29 mouse cellular contexts compared by ENCODE assay signal in the genomic region with DNA sequence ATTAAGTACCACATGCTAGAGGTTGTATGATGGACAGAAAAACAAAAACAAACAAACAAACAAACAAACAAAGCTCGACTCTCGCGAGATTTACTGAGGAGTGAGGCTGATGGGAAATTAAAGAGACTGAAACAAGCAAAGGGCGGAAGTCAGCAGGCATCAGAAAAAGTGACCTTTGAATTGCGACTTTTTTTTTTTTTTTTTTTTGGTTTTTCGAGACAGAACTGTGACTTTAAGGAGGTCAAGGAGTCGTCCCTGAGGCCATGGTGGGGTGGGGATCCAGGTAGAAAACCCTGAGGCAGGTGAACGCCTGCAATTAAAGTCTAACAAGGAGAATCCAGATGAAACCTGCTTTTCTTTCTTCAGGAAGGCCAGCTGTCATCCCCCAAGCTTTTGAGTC. TPM values are rescaled to one million over a fixed set of nuclear protein-coding genes. Genes with fewer than 3 reads are reported as not detected.
DNase-seq lines count a peak whose midpoint lies in the region; ATAC-seq and TF ChIP-seq lines count a peak whose summit lies in the region.
"Had no signal": no experiment of that assay in that cellular context is flagged by ENCODE, and none has a peak within 500 bp of the region (broad histone marks: within the 10 kb centered on the region; RNA-seq: fewer than 3 reads in every experiment).

No protein-coding gene starts in this region.

- no peak overlapping the region for H3K27ac ChIP-seq in intestine, postnatal 0 days (ENCODE audit: low read depth, low read length)
- H3K27ac ChIP-seq: embryonic facial prominence, embryonic 10.5 days; embryonic facial prominence, embryonic 13.5 days; forebrain, embryonic 12.5 days; forebrain, embryonic 15.5 days; heart, adult 2 months; heart, embryonic 10.5 days; heart, embryonic 13.5 days; hindbrain, embryonic 14.5 days; hindbrain, postnatal 0 days had no signal

- no peaks in the 10 kb centered on the region for H3K36me3 ChIP-seq in intestine, postnatal 0 days (ENCODE audit: control insufficient read depth, insufficient read depth)
- H3K36me3 ChIP-seq: embryonic facial prominence, embryonic 10.5 days; embryonic facial prominence, embryonic 13.5 days; forebrain, embryonic 12.5 days; forebrain, embryonic 15.5 days; heart, embryonic 10.5 days; heart, embryonic 13.5 days had no signal

- H3K4me2 ChIP-seq in intestine, postnatal 0 days (replicated peaks; ENCODE audit: low read depth), result no peak overlapping the region
- H3K4me2 ChIP-seq: embryonic facial prominence, embryonic 13.5 days; forebrain, embryonic 12.5 days; forebrain, embryonic 15.5 days; heart, embryonic 13.5 days; hindbrain, embryonic 14.5 days had no signal

- TF ChIP-seq CTCF in intestine, postnatal 0 days (IDR thresholded peaks at IDR 0.05; ENCODE audit: low read depth), result no peak

- no peaks in the 10 kb centered on the region for H3K27me3 ChIP-seq in intestine, postnatal 0 days (replicated peaks; ENCODE audit: control insufficient read depth, insufficient read depth, low read length)
- H3K27me3 ChIP-seq: embryonic facial prominence, embryonic 13.5 days; forebrain, embryonic 12.5 days; forebrain, embryonic 15.5 days; heart, embryonic 13.5 days had no signal

- WGBS in intestine, postnatal 0 days, result 41% methylated on average over 8 of the region's 8 CpGs

- no peak overlapping the region for H3K9ac ChIP-seq in intestine, postnatal 0 days (ENCODE audit: low read depth, low read length)
- H3K9ac ChIP-seq: embryonic facial prominence, embryonic 13.5 days; forebrain, embryonic 12.5 days; forebrain, embryonic 15.5 days; heart, embryonic 13.5 days; hindbrain, embryonic 14.5 days had no signal

- H3K9me3 ChIP-seq in intestine, postnatal 0 days (ENCODE audit: control insufficient read depth), result no peaks in the 10 kb centered on the region
- H3K9me3 ChIP-seq: embryonic facial prominence, embryonic 10.5 days; embryonic facial prominence, embryonic 13.5 days; forebrain, embryonic 12.5 days; forebrain, embryonic 15.5 days; heart, embryonic 10.5 days; heart, embryonic 13.5 days had no signal

- H3K4me1 ChIP-seq in intestine, postnatal 0 days (replicated peaks; ENCODE audit: control insufficient read depth, insufficient read depth, low read length), result no peaks in the 10 kb centered on the region
- H3K4me1 ChIP-seq: forebrain, embryonic 15.5 days had no signal

- DNase-seq in A20 (ENCODE audit: low read depth, low spot score), result peak; percentile 87
- peak; percentile 15 to 21 for DNase-seq in B cell, adult 2 months
- peak; percentile 52 for DNase-seq in ES-CJ7 (ENCODE audit: low read depth, low spot score)
- peak; percentile 50 for DNase-seq in WW6 (ENCODE audit: low read depth, low spot score)
- no peak for DNase-seq in adrenal gland, postnatal 4 days (ENCODE audit: low spot score in 2 of 2)
- DNase-seq in gastrocnemius, postnatal 25 days, result no peak
- DNase-seq: adrenal gland, adult 2 months; adrenal gland, postnatal 14 days; cerebellum, adult 11-12 months; cerebellum, adult 8-10 months; cerebellum, postnatal 10 days; cerebellum, postnatal 36 days; embryo, embryonic 11 days; gastrocnemius, postnatal 36 days; heart, adult 2 months; heart, postnatal 14 days; heart, postnatal 4 days had no signal

- no peak for ATAC-seq in intestine, postnatal 0 days
- ATAC-seq: forebrain, embryonic 15.5 days; hindbrain, postnatal 0 days; inflammation-experienced regulatory T-cells, adult 6 months; intestine, embryonic 16.5 days had no signal

- no peak overlapping the region for H3K4me3 ChIP-seq in intestine, postnatal 0 days (ENCODE audit: low read depth, low read length)
- H3K4me3 ChIP-seq: embryonic facial prominence, embryonic 10.5 days; embryonic facial prominence, embryonic 13.5 days; erythroblast, embryonic 14.5 days; forebrain, embryonic 12.5 days; forebrain, embryonic 15.5 days; heart, adult 2 months; heart, embryonic 10.5 days; heart, embryonic 13.5 days had no signal

RNA-seq across cellular contexts. Expression of gene Map2k6, which starts 27.1 kb away (rescaled TPM):
- polyA plus RNA-seq in intestine, postnatal 0 days (2015; fragmentation: Nextera tagmentation; extraction: Ambion mirVana), result 3.4 and 3.8 TPM in 2 replicates
- 10 to 100 TPM; 14.1 to 16.2 TPM for total RNA-seq in adrenal gland, postnatal 4 days (2021)
- total RNA-seq in gastrocnemius, postnatal 25 days (2021), result 10 to 100 TPM; 42.0 to 42.1 TPM
- polyA plus RNA-seq: erythroblast, embryonic 14.5 days had no signal

RNA-seq across cellular contexts. Expression of gene Abca5, which starts 34.3 kb away (rescaled TPM):
- 1.5 and 2.4 TPM in 2 replicates for polyA plus RNA-seq in intestine, postnatal 0 days (2015; fragmentation: Nextera tagmentation; extraction: Ambion mirVana)
- total RNA-seq in adrenal gland, postnatal 4 days (2021), result 10 to 100 TPM; 14.3 to 15.2 TPM
- 1 to 10 TPM; 5.8 to 9.0 TPM for total RNA-seq in gastrocnemius, postnatal 25 days (2021)
- polyA plus RNA-seq: erythroblast, embryonic 14.5 days had no signal

Comparison
In these comparisons a context has a peak if more than half of its experiments do, and no peak if none do; other contexts are left out.
1. DNase-seq: peak in A20 (single experiment), B cell, adult 2 months (2 of 2), ES-CJ7 (single experiment) and WW6 (single experiment); none in adrenal gland, postnatal 4 days (0 of 2) and gastrocnemius, postnatal 25 days (single experiment).